Mouse (Mus musculus) intestine, postnatal 0 days (tissue): ENCODE data around the gene Myh10. TPM values are rescaled to one million over a fixed set of nuclear protein-coding genes. Genes with fewer than 3 reads are reported as not detected.

Experiments used
- ATAC-seq: fragments of 200-750 bp; cut with Nextera tagmentation; 2 replicates; pipeline ENCODE4 v1.8.0; 2017; ENCODE audit warnings: mild to moderate bottlenecking, moderate TSS enrichment, moderate library complexity
- H3K27ac ChIP-seq: fragments of 300-500 bp; sonication (generic); 2 replicates; pipeline ENCODE4 v1.5.1; 2014; ENCODE audit warnings: mild to moderate bottlenecking, low read depth, low read length, moderate library complexity
- H3K27me3 ChIP-seq: fragments of 300-500 bp; sonication (generic); replicated peaks from 2 replicates; pipeline ENCODE4 v1.6.1; 2014; ENCODE audit warnings: low read length, mixed read lengths; ENCODE audit not compliant: control insufficient read depth, insufficient read depth
- H3K36me3 ChIP-seq: fragments of 300-500 bp; sonication (generic); 2 replicates; pipeline ENCODE4 v1.6.1; 2014; ENCODE audit warnings: mild to moderate bottlenecking, moderate library complexity; ENCODE audit not compliant: control insufficient read depth, insufficient read depth
- H3K4me1 ChIP-seq: fragments of 300-500 bp; sonication (generic); replicated peaks from 2 replicates; pipeline ENCODE4 v1.6.1; 2014; ENCODE audit warnings: antibody characterized with exemption, low read length, mixed read lengths; ENCODE audit not compliant: control insufficient read depth, insufficient read depth
- H3K4me2 ChIP-seq: fragments of 300-500 bp; sonication (generic); replicated peaks from 2 replicates; pipeline ENCODE4 v1.6.1; 2014; ENCODE audit warnings: low read depth, mild to moderate bottlenecking, moderate library complexity
- H3K4me3 ChIP-seq: fragments of 300-500 bp; sonication (generic); 2 replicates; pipeline ENCODE4 v1.5.1; 2014; ENCODE audit warnings: low read depth, low read length
- H3K9ac ChIP-seq: fragments of 300-500 bp; sonication (generic); 2 replicates; pipeline ENCODE4 v1.6.1; 2014; ENCODE audit warnings: mild to moderate bottlenecking, low read depth, low read length
- H3K9me3 ChIP-seq: fragments of 300-500 bp; sonication (generic); 2 replicates; pipeline ENCODE4 v1.6.1; 2016; ENCODE audit warnings: mixed run types; ENCODE audit not compliant: control insufficient read depth
- CTCF ChIP-seq: sonication (generic); IDR thresholded peaks from 2 replicates; pipeline ENCODE4 v1.5.1; 2016; ENCODE audit warnings: low read depth, mild to moderate bottlenecking, control low read depth, antibody characterized with exemption, moderate library complexity
- WGBS: fragments of 180-500 bp; shearing (Covaris S2); extraction: QIAGEN DNeasy Blood & Tissue Kit; methylation state at CpG from one replicate; pipeline ENCODE4 v1.1.7; 2014; 5-methylcytosine and 5-hydroxymethylcytosine counted together
- polyA plus RNA-seq: library from polyadenylated mRNA; unstranded; fragments of >200 nt; fragmentation: Nextera tagmentation; extraction: Ambion mirVana; gene quantifications from 2 replicates; pipeline ENCODE4 v1.2.1, GENCODE M21; 2015

The Myh10 gene
- polyA plus RNA-seq, 1 experiment from 2014 or later: 16.7 TPM

DNA sequence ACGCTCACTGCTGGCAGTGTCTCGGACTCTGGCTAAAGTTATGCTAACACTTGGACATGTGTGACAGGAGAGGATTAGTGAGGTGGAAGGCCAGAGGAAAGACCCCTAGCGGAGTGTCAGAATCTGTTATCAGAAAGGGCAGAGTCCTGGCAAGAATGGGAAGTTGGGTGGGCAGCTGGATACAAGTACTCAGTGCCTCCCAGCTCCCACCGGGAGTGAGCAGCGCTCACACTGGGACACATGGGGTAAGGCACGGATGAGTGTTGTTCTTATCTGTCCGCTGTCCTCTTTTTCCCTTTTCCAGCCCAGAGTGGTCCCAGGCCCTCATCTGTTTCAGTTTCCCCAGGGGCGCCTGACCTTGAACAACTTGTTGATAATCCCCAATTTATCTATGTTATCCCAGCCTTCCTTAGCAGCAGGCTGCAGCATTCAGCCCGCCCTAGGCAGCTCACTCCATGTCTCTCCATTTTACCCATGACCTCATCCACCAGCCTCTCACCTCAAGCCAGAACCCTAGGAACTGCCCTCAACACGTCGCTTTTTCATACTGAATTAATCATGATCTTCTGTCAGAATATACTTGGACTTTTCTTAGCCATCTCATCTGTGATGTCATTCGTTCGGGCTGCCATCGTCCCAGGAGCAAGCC is 89.2 kb downstream of the Myh10 start:
- no peaks in the 10 kb centered on the region for H3K36me3 ChIP-seq
- no peaks in the 10 kb centered on the region for H3K27me3 ChIP-seq
- TF ChIP-seq CTCF: no peak
- no peaks in the 10 kb centered on the region for H3K9me3 ChIP-seq
- no peaks in the 10 kb centered on the region for H3K4me1 ChIP-seq
- H3K4me3 ChIP-seq: no peak overlapping the region
- WGBS: 75% methylated on average over 14 of the region's 14 CpGs
- no peak overlapping the region for H3K4me2 ChIP-seq
- H3K27ac ChIP-seq: no peak overlapping the region
- no peak for ATAC-seq
- no peak overlapping the region for H3K9ac ChIP-seq

DNA sequence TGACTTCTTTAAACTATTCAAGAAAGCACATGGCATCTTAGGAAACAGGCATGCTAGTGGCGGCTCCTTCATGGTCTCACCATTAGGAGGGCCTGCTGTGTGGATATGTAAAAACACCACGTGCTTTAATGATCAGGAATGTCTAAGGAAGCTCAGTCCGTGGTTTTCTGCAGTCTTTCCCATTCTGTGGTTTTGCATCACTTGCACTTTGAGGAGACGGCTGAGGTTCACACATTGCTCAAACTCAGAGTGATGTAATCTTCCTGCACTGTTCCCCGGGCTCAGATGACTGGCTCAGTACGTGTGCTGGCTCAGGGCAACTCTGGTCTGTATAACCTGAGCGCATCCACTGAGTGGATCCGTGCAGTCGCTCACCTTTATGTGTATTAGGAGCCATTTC is 91.0 kb downstream of the Myh10 start:
- Histone ChIP-seq H3K4me1 (no peaks in the 10 kb centered on the region), H3K9ac (no peak overlapping the region), H3K9me3 (no peaks in the 10 kb centered on the region), H3K4me3 (no peak overlapping the region), H3K27ac (no peak overlapping the region), H3K4me2 (no peak overlapping the region), H3K27me3 (no peaks in the 10 kb centered on the region), H3K36me3 (peaks cover 3% of the 10 kb centered on the region; the same call in 1 of the 2 replicates)
- WGBS: 83% methylated on average over 9 of the region's 9 CpGs
- ATAC-seq: no peak
- TF ChIP-seq CTCF: no peak

DNA sequence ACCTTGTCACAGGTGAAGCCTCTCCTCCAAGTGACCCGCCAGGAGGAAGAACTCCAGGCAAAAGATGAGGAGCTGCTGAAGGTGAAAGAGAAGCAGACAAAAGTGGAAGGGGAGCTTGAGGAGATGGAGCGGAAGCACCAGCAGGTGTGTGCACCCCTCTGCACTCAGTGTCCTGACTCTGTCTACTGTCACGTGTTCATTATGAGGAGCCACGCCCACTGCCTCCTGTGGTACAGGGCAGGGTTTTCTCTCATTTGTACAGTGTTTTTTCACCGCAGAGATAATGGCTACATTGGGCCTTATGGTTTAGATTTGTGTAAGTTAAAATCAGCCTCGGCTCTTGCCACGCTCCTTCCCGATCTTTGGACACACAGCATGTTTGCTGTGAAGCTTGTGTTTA is 94.5 kb downstream of the Myh10 start:
- Histone ChIP-seq H3K27me3 (no peaks in the 10 kb centered on the region), H3K4me3 (no peak overlapping the region), H3K36me3 (peaks cover 18% of the 10 kb centered on the region), H3K9me3 (no peaks in the 10 kb centered on the region), H3K27ac (no peak overlapping the region), H3K4me1 (no peaks in the 10 kb centered on the region), H3K4me2 (no peak overlapping the region), H3K9ac (no peak overlapping the region)
- 48% methylated on average over 8 of the region's 8 CpGs for WGBS
- peak; percentile 49; the same call in 1 of the 2 replicates for ATAC-seq
- no peak for TF ChIP-seq CTCF

DNA sequence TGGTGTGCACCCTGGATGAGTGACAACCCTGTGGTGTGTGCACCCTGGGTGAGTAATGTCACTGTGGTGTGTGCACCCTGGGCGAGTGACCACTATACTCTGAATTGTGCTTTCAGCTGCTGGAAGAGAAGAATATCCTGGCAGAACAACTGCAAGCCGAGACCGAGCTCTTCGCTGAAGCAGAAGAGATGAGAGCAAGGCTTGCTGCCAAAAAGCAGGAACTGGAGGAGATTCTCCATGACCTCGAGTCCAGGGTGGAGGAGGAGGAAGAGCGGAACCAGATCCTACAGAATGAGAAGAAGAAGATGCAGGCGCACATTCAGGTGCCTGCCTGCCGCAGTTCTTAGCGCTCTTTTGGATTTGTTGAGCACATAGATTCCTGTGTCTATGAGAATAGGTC is 95.9 kb downstream of the Myh10 start:
- Histone ChIP-seq H3K4me2 (no peak overlapping the region), H3K4me3 (no peak overlapping the region), H3K36me3 (peaks cover 24% of the 10 kb centered on the region), H3K27ac (no peak overlapping the region), H3K9me3 (no peaks in the 10 kb centered on the region), H3K9ac (no peak overlapping the region), H3K27me3 (no peaks in the 10 kb centered on the region), H3K4me1 (0 out of 2 replicates have a peak, but pooled peaks cover 2% of the 10 kb centered on the region)
- WGBS: 91% methylated on average over 9 of the region's 9 CpGs
- no peak for TF ChIP-seq CTCF
- ATAC-seq: no peak

DNA sequence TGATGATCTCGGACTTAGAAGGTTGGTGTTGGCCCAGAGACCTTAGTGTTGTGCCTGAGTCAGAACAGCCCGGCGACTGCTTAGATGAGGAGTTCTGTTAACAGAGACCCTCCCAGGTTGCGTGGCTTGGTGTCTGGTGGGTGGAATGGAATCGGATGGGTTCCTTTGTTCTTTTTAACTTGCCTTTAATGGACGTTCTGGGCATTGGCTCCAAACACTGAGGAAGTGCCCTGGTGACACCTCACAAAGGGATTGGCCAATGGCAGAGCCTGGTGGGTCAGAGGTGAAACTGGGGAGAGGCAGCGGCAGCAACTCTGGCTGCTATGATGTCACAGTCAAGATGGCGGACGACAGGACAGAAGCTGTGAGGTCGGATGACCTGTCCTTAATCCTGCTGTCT is 99.4 kb downstream of the Myh10 start:
- Histone ChIP-seq H3K27me3 (no peaks in the 10 kb centered on the region), H3K36me3 (peaks cover 38% of the 10 kb centered on the region), H3K4me1 (0 out of 2 replicates have a peak, but pooled peaks cover 2% of the 10 kb centered on the region), H3K9me3 (no peaks in the 10 kb centered on the region), H3K4me3 (no peak overlapping the region), H3K27ac (no peak overlapping the region), H3K4me2 (no peak overlapping the region), H3K9ac (no peak overlapping the region)
- TF ChIP-seq CTCF: no peak
- ATAC-seq: no peak
- 92% methylated on average over 10 of the region's 10 CpGs for WGBS

DNA sequence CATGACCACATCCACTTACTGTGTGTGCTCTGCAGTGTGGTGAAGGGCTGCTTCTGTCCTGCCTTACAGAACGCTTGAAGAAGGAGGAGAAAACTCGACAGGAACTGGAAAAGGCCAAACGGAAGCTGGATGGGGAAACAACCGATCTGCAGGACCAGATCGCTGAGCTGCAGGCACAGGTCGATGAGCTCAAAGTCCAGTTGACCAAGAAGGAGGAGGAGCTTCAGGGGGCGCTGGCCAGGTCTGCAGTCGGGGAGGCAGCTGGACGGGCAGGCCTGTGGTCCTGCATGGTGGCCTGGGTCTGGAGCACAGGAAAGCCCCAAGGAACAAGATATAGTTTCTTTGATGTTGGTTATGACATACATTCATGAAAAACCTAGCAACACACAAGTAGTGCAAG is 100.4 kb downstream of the Myh10 start:
- no peak overlapping the region for H3K27ac ChIP-seq
- H3K9me3 ChIP-seq: no peaks in the 10 kb centered on the region
- 0 out of 2 replicates have a peak, but pooled peaks cover 2% of the 10 kb centered on the region for H3K4me1 ChIP-seq
- WGBS: 28% methylated on average over 9 of the region's 9 CpGs
- H3K27me3 ChIP-seq: no peaks in the 10 kb centered on the region
- peak; percentile 66; the same call in 1 of the 2 replicates for ATAC-seq
- H3K9ac ChIP-seq: no peak overlapping the region
- no peak overlapping the region for H3K4me3 ChIP-seq
- H3K4me2 ChIP-seq: peak overlapping the region; percentile 30
- peaks cover 45% of the 10 kb centered on the region for H3K36me3 ChIP-seq
- no peak for TF ChIP-seq CTCF
